Mouse (Mus musculus) erythroblast, embryonic 14.5 days (primary cell): Measurements from ENCODE around the gene Add2.

ENCODE experiments used
- GATA1 ChIP-seq: IDR thresholded peaks from 2 replicates; pipeline ENCODE4 v1.6.1; 2012; ENCODE audit warnings: low read length, inconsistent platforms, mixed read lengths
- TAL1 ChIP-seq: IDR thresholded peaks from 3 replicates; pipeline ENCODE4 v1.6.1; 2012; ENCODE audit warnings: low read length, inconsistent platforms, mixed read lengths

DNA sequence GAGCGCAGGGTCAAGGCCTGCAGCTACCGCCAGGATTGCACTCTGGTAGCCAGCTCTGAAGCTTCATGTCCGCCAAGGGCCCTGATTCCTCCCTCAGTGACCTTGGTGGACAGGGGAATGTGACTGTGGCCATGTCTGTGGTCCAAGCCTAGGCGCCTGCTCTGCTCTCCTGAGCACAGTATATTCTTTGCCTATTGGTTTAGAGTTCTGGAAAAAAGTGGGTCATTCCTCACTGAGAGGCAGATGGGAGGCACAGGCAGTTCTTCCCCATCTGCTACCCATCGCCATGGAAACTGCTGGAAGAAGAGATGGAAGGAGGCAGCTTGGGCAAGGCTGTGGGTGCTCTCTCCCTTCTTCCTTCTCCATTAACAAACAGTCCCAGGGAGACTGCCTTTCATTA lies 74.4 kb downstream of the Add2 start:
- TF ChIP-seq GATA1 (no peak), TAL1 (no peak)
